Mouse (Mus musculus) ES-E14 (cell line): Measurements from ENCODE around the gene Tex19.2. TPM values are rescaled to one million over a fixed set of nuclear protein-coding genes. Genes with fewer than 3 reads are reported as not detected.

Experiments used
- DNase-seq: peaks from one replicate; pipeline ENCODE4 v3.0.0-alpha.2; 2013; ENCODE audit warnings: low read depth, low spot score
- H3K27ac ChIP-seq: 2 replicates; pipeline ENCODE4 v1.5.1; 2012; ENCODE audit warnings: low read depth, mild to moderate bottlenecking, low read length, moderate library complexity, mixed read lengths; ENCODE audit not compliant: poor library complexity, insufficient read depth, severe bottlenecking
- H3K36me3 ChIP-seq: 2 replicates; pipeline ENCODE4 v1.6.1; 2012; ENCODE audit warnings: mild to moderate bottlenecking, low read length, moderate library complexity, mixed read lengths; ENCODE audit not compliant: control insufficient read depth, poor library complexity, insufficient read depth, severe bottlenecking
- H3K4me1 ChIP-seq, 2 experiments: fragments of 150-350 bp in 1 of 2; sonication (generic) in 1 of 2; 2 replicates each; pipeline ENCODE4 v1.6.1; 2012; ENCODE audit warnings: low read length in 2 of 2, mild to moderate bottlenecking in 1 of 2, mixed read lengths in 1 of 2; ENCODE audit not compliant: control insufficient read depth in 2 of 2, insufficient read depth in 2 of 2, poor library complexity in 1 of 2
- H3K4me3 ChIP-seq, 2 experiments: fragments of 150-350 bp in 1 of 2; sonication (generic) in 1 of 2; 2 replicates each; pipeline ENCODE4 v1.5.1; 2012; ENCODE audit warnings: low read length in 2 of 2, low read depth in 1 of 2, mild to moderate bottlenecking in 1 of 2, mixed read lengths in 1 of 2; ENCODE audit not compliant: insufficient read depth in 1 of 2, poor library complexity in 1 of 2, severe bottlenecking in 1 of 2
- H3K9ac ChIP-seq: 2 replicates; pipeline ENCODE4 v1.6.1; 2012; ENCODE audit warnings: low read depth, mild to moderate bottlenecking, low read length, mixed read lengths; ENCODE audit not compliant: poor library complexity, insufficient read depth, severe bottlenecking
- H3K9me3 ChIP-seq: fragments of 150-350 bp; sonication (generic); 2 replicates; pipeline ENCODE4 v1.6.1; 2012; ENCODE audit warnings: low read depth, mild to moderate bottlenecking, low read length; ENCODE audit not compliant: control insufficient read depth, insufficient read depth
- CHD2 ChIP-seq: IDR thresholded peaks from 2 replicates; pipeline ENCODE4 v1.6.1; 2014; ENCODE audit warnings: mild to moderate bottlenecking, low read depth, low read length, inconsistent platforms
- HCFC1 ChIP-seq: IDR thresholded peaks from 2 replicates; pipeline ENCODE4 v1.6.1; 2012; ENCODE audit warnings: low read length, inconsistent platforms, borderline replicate concordance; ENCODE audit not compliant: insufficient read depth
- MAFK ChIP-seq: IDR thresholded peaks from 2 replicates; pipeline ENCODE4 v1.6.1; 2014; ENCODE audit warnings: mild to moderate bottlenecking, low read depth, low read length, inconsistent platforms; ENCODE audit not compliant: insufficient read depth
- ZC3H11A ChIP-seq: IDR thresholded peaks from 2 replicates; pipeline ENCODE4 v1.6.1; 2012; ENCODE audit warnings: low read depth, mild to moderate bottlenecking, inconsistent platforms, low read length, borderline replicate concordance
- ZNF384 ChIP-seq: IDR thresholded peaks from 2 replicates; pipeline ENCODE4 v1.6.1; 2012; ENCODE audit warnings: low read depth, low read length, inconsistent platforms
- in situ Hi-C, 2 experiments: fragments of 600-800 bp; cut with MboI; formaldehyde crosslinking; loops; one replicate each; pipeline ENCODE4 v1.15.1; 2025; ENCODE audit warnings: low sequenced_read_pairs in 2 of 2, inconsistent platforms in 1 of 2; ENCODE audit not compliant: unreplicated experiment in 2 of 2
- total RNA-seq: library from RNA; depleted of rRNA; stranded (reverse); fragments of 300-350 nt; gene quantifications from 2 replicates; pipeline ENCODE4 v1.2.3, GENCODE M21; 2012

Gene Tex19.2
- total RNA-seq, 1 experiment = 6.5 TPM

GRCm38 (mm10) chr11:121122024-121122670, 3.7 kb upstream of the Tex19.2 start:
- Histone ChIP-seq H3K27ac (no peak overlapping the region), H3K4me3 (no peak overlapping the region), H3K36me3 (no peaks in the 10 kb centered on the region), H3K9me3 (no peaks in the 10 kb centered on the region), H3K9ac (no peak overlapping the region), H3K4me1 (no peaks in the 10 kb centered on the region)
- DNase-seq = no peak
- TF ChIP-seq ZNF384 = no peak
- no peak for TF ChIP-seq ZC3H11A
- TF ChIP-seq MAFK = no peak
- in situ Hi-C loops = no loop called here

- Histone ChIP-seq H3K9ac (no peak overlapping the region), H3K36me3 (no peaks in the 10 kb centered on the region), H3K4me3 (no peak overlapping the region), H3K9me3 (no peaks in the 10 kb centered on the region), H3K4me1 (no peaks in the 10 kb centered on the region), H3K27ac (no peak overlapping the region)
- no peak for DNase-seq
- TF ChIP-seq MAFK (no peak), ZNF384 (no peak), HCFC1 (no peak), ZC3H11A (no peak), CHD2 (no peak)
- in situ Hi-C loops = no loop called here
These were observed 2.7 kb upstream of the Tex19.2 start for GRCm38 (mm10) chr11:121121151-121121550.

GRCm38 (mm10) chr11:121118106-121118505, 371 bp downstream of the Tex19.2 start:
- in situ Hi-C loops = no loop called here
- H3K36me3 ChIP-seq = no peaks in the 10 kb centered on the region
- TF ChIP-seq CHD2 = no peak
- TF ChIP-seq MAFK = peak; percentile 87
- no peak for TF ChIP-seq ZNF384
- TF ChIP-seq HCFC1 = no peak
- TF ChIP-seq ZC3H11A = no peak
- no peaks in the 10 kb centered on the region for H3K4me1 ChIP-seq
- H3K9me3 ChIP-seq = no peaks in the 10 kb centered on the region
- no peak overlapping the region for H3K4me3 ChIP-seq
- no peak for DNase-seq
- H3K27ac ChIP-seq = no peak overlapping the region
- no peak overlapping the region for H3K9ac ChIP-seq

GRCm38 (mm10) chr11:121112091-121112775, 6.2 kb downstream of the Tex19.2 start:
- H3K36me3 ChIP-seq = no peaks in the 10 kb centered on the region
- no peak overlapping the region for H3K27ac ChIP-seq
- no peak for DNase-seq
- no peaks in the 10 kb centered on the region for H3K9me3 ChIP-seq
- TF ChIP-seq MAFK (no peak), HCFC1 (no peak), ZNF384 (no peak), CHD2 (no peak), ZC3H11A (no peak)
- no peaks in the 10 kb centered on the region for H3K4me1 ChIP-seq
- no peak overlapping the region for H3K9ac ChIP-seq
- H3K4me3 ChIP-seq = no peak overlapping the region
- in situ Hi-C loops = no loop called here
